Mouse (Mus musculus): ENCODE measurements around the gene Zfp92. TPM values are rescaled to one million over a fixed set of nuclear protein-coding genes. Genes with fewer than 3 reads are reported as not detected.
"Not testable (repeated sequence)": the region's sequence is repeated elsewhere in the genome, so short reads cannot be mapped to it uniquely, and the experiment has no call there.

The Zfp92 gene
- 0.10 TPM in 1 of 3 replicates, not detected in the others for total RNA-seq (2017)

- no peak for ATAC-seq (replicated peaks; ENCODE audit: insufficient number of reproducible peaks, low FRiP score, low TSS enrichment, poor library complexity, severe bottlenecking)
These were observed at the start of gene Zfp92 for GRCm38 (mm10) chrX:73410880-73411517. TSS of gene Zfp92 (plus strand) at chrX:73411096.

- no peak for ATAC-seq (replicated peaks; ENCODE audit: insufficient number of reproducible peaks, low FRiP score, low TSS enrichment, poor library complexity, severe bottlenecking)
These were observed 47.6 kb upstream of the Zfp92 start for GRCm38 (mm10) chrX:73363291-73363690.

GRCm38 (mm10) chrX:73384419-73384818 is 26.5 kb upstream of the Zfp92 start:
- no peak for ATAC-seq (replicated peaks; ENCODE audit: insufficient number of reproducible peaks, low FRiP score, low TSS enrichment, poor library complexity, severe bottlenecking)

- ATAC-seq (replicated peaks; ENCODE audit: insufficient number of reproducible peaks, low FRiP score, low TSS enrichment, poor library complexity, severe bottlenecking): no peak
These were observed 26.0 kb upstream of the Zfp92 start for GRCm38 (mm10) chrX:73384924-73385323.

GRCm38 (mm10) chrX:73391481-73391880 is 19.4 kb upstream of the Zfp92 start:
- ATAC-seq (replicated peaks; ENCODE audit: insufficient number of reproducible peaks, low FRiP score, low TSS enrichment, poor library complexity, severe bottlenecking): no peak

GRCm38 (mm10) chrX:73396446-73396845 is 14.4 kb upstream of the Zfp92 start:
- ATAC-seq (replicated peaks; ENCODE audit: insufficient number of reproducible peaks, low FRiP score, low TSS enrichment, poor library complexity, severe bottlenecking): no peak

GRCm38 (mm10) chrX:73398636-73399035 is 12.3 kb upstream of the Zfp92 start, which contains the start of gene Gm18336:
TSS of gene Gm18336 (minus strand) at chrX:73398736.
- ATAC-seq (replicated peaks; ENCODE audit: insufficient number of reproducible peaks, low FRiP score, low TSS enrichment, poor library complexity, severe bottlenecking): not testable (repeated sequence)

- ATAC-seq (replicated peaks; ENCODE audit: insufficient number of reproducible peaks, low FRiP score, low TSS enrichment, poor library complexity, severe bottlenecking): no peak
These were observed 9.9 kb upstream of the Zfp92 start for GRCm38 (mm10) chrX:73400951-73401350.

- no peak for ATAC-seq (replicated peaks; ENCODE audit: insufficient number of reproducible peaks, low FRiP score, low TSS enrichment, poor library complexity, severe bottlenecking)
These were observed 9.3 kb upstream of the Zfp92 start for GRCm38 (mm10) chrX:73401616-73402015.

- no peak for ATAC-seq (replicated peaks; ENCODE audit: insufficient number of reproducible peaks, low FRiP score, low TSS enrichment, poor library complexity, severe bottlenecking)
These were observed 1.9 kb downstream of the Zfp92 start for GRCm38 (mm10) chrX:73412767-73413166.

GRCm38 (mm10) chrX:73430036-73430435 is 19.1 kb downstream of the Zfp92 start:
- ATAC-seq (replicated peaks; ENCODE audit: insufficient number of reproducible peaks, low FRiP score, low TSS enrichment, poor library complexity, severe bottlenecking): no peak

- no peak for ATAC-seq (replicated peaks; ENCODE audit: insufficient number of reproducible peaks, low FRiP score, low TSS enrichment, poor library complexity, severe bottlenecking)
These were observed 22.0 kb downstream of the Zfp92 start for GRCm38 (mm10) chrX:73432850-73433249.

GRCm38 (mm10) chrX:73435252-73435651 is 24.4 kb downstream of the Zfp92 start, which contains the start of gene Trex2:
TSS of gene Trex2 (minus strand) at chrX:73435344.
- no peak for ATAC-seq (replicated peaks; ENCODE audit: insufficient number of reproducible peaks, low FRiP score, low TSS enrichment, poor library complexity, severe bottlenecking)

- no peak for ATAC-seq (replicated peaks; ENCODE audit: insufficient number of reproducible peaks, low FRiP score, low TSS enrichment, poor library complexity, severe bottlenecking)
These were observed 30.5 kb downstream of the Zfp92 start for GRCm38 (mm10) chrX:73441428-73441827.

GRCm38 (mm10) chrX:73451949-73452348 is 41.1 kb downstream of the Zfp92 start:
- ATAC-seq (replicated peaks; ENCODE audit: insufficient number of reproducible peaks, low FRiP score, low TSS enrichment, poor library complexity, severe bottlenecking): 0 out of 2 replicates have a peak, but pooled peaks have one; percentile 59

- ATAC-seq (replicated peaks; ENCODE audit: insufficient number of reproducible peaks, low FRiP score, low TSS enrichment, poor library complexity, severe bottlenecking): peak; percentile 100
These were observed 48.0 kb downstream of the Zfp92 start, which contains the start of gene Haus7 for GRCm38 (mm10) chrX:73458877-73459392. TSS of gene Haus7 (minus strand) at chrX:73459044.

GRCm38 (mm10) chrX:73460792-73461191 is 49.9 kb downstream of the Zfp92 start:
- ATAC-seq (replicated peaks; ENCODE audit: insufficient number of reproducible peaks, low FRiP score, low TSS enrichment, poor library complexity, severe bottlenecking): no peak

GRCm38 (mm10) chrX:73465483-73466186 is 54.7 kb downstream of the Zfp92 start:
- ATAC-seq (replicated peaks; ENCODE audit: insufficient number of reproducible peaks, low FRiP score, low TSS enrichment, poor library complexity, severe bottlenecking): no peak

GRCm38 (mm10) chrX:73467446-73468241 is 56.7 kb downstream of the Zfp92 start:
- no peak for ATAC-seq (replicated peaks; ENCODE audit: insufficient number of reproducible peaks, low FRiP score, low TSS enrichment, poor library complexity, severe bottlenecking)
